Mouse (Mus musculus): ENCODE measurements around the gene Dsn1.

Dsn1 gene

GRCm38 (mm10) chr2:156973316-156974100 lies 33.4 kb downstream of the Dsn1 start:
- DNase-seq (ENCODE audit: low spot score in 2 of 2): peak; percentile 74 to 77

DNA sequence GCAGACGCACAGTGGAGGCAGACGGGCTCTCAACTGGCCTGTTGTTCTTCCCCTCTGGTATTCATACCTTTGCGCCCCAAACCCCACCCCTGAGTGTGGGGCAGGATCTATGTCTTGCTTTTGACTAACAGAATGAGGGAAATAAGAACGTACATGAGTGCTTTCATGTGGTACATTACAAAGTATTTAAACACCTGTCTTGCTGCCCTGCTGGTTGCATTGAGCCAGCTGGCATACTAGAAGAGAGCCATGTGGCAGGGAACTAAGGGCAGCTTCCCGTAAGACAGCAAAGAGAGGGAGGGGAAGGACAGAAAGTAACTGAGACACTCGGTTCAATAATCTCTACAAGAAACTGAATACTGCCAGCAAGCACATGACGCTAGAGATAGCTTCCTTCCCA lies 36.7 kb downstream of the Dsn1 start:
- DNase-seq (ENCODE audit: low spot score in 2 of 2): no peak

DNA sequence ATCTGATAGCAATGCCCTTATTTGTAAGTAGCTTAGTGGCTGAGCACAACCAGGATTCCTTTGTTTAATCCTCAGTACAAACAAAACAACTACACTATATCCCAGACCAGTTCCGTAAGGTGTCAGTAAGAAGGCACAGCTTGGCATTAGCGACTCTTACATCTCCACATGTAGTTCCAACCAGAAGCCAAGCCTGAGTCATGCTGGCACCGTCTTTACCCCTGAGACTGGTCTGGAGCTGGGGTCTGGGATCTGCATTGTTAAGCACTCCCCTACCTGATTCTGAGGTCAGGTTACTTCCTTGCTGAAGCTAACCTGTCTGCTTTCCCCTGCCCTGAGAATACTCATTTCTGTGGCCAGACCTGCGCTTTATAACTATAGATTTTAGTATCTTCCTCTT lies 38.5 kb downstream of the Dsn1 start:
- no peak for DNase-seq (ENCODE audit: low spot score in 2 of 2)

- no peak for DNase-seq (ENCODE audit: low spot score in 2 of 2)
Measured at GRCm38 (mm10) chr2:156967388-156967787, 39.6 kb downstream of the Dsn1 start.

DNA sequence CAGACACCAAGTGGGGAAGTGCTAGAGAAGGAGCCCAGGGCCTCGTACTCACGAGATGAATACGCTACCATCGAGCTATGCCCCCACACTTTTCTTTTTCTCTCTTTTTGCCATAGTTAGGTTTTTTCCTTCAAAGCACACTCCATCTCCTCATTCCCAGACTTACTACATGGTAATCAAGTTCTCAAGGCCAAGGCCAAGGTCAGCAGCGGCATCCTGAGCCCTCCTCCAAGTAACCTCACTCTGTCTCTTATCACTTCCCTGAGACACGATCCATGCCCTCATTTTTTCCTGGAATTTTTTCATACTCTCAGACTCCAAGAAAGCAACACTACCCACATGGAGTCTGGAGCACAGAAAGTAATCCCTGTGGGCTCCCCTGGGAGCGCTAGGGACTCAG lies 43.1 kb downstream of the Dsn1 start:
- no peak for DNase-seq (ENCODE audit: low spot score in 2 of 2)

GRCm38 (mm10) chr2:156958496-156959252 lies 48.3 kb downstream of the Dsn1 start:
- no peak for DNase-seq (ENCODE audit: low spot score in 2 of 2)

GRCm38 (mm10) chr2:156957035-156957434 lies 49.9 kb downstream of the Dsn1 start:
- DNase-seq (ENCODE audit: low spot score in 2 of 2): no peak

GRCm38 (mm10) chr2:156956306-156956705 lies 50.6 kb downstream of the Dsn1 start:
- no peak for DNase-seq (ENCODE audit: low spot score in 2 of 2)

- DNase-seq (ENCODE audit: low spot score in 2 of 2): peak in 1 of 2 experiments; percentile 47
Measured at GRCm38 (mm10) chr2:156954463-156954862, 52.5 kb downstream of the Dsn1 start.

DNA sequence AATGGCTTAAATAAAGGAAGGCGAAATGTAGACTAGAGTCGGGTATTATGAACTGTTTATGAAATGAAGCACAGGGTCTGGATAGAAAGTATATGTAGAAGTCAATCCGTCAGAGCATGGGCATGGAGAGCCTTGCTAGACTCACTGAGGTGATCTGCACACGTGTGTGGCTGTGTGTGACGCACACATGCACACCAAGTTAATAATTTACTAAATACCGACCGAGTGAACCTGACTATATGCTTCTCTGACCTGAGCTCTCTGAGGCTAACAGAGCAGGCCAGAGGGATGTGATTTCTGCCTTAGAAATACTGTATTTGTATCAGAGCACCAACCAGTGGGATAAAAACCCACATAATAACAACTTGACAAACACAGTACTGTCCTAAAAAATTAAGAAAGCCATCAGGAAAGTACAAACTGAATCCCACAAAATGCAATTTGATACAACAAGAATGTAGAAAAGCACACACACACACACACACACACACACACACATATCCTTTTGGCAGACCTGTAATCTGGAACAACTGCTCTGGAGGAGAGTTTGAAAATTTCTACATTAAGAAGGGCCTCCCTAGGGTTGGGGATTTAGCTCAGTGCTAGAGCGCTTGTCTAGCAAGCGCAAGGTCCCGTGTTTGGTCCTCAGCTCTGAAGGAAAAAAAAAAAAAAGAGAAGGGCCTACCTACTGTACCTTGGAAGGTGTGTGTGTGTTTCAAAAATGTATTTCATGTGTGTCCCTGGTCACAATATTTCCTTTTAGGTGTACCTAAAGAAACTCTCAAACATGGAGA lies 55.5 kb downstream of the Dsn1 start:
- no peak for DNase-seq (ENCODE audit: low spot score in 2 of 2)

DNA sequence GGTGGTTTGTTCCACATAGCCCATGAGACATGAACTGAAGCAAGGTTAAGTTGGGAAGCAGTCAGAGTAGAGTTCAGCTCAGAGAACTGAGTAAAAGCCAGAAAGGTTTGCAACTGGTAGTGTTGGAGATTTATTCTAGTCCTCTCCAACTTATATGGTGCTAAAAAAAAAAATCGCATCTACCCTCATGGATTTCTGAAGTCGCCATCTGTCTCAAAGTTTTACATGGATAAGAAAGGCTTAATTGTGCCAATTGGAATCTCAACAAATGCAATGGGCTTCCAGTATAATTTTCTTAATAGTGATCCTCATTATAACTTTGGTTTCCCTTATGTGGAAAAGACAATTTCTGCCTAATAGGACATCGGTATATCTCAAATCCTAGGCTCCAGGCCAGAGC lies 56.1 kb downstream of the Dsn1 start:
- no peak for DNase-seq (ENCODE audit: low spot score in 2 of 2)

Measured in right cerebral cortex, postnatal 36 days (tissue).